Mouse (Mus musculus): ENCODE results near the gene Sertad2. TPM values are rescaled to one million over a fixed set of nuclear protein-coding genes. Genes with fewer than 3 reads are reported as not detected.

The Sertad2 gene
- polyA plus RNA-seq, 1 experiment from 2014 or later, result 32.1 TPM

- Histone ChIP-seq H3K27me3 (replicated peaks; ENCODE audit: control insufficient read depth, insufficient read depth, low read length) (no peaks in the 10 kb centered on the region), H3K36me3 (ENCODE audit: control insufficient read depth, insufficient read depth, low read length) (no peaks in the 10 kb centered on the region), H3K9me3 (ENCODE audit: control insufficient read depth, low read length) (no peaks in the 10 kb centered on the region), H3K27ac (replicated peaks; ENCODE audit: low read depth, low read length) (peak overlapping the region; percentile 68), H3K4me3 (ENCODE audit: low read depth, low read length) (peak overlapping the region; percentile 15; the same call in 1 of the 2 replicates), H3K4me1 (ENCODE audit: control insufficient read depth, insufficient read depth, low read length) (peaks cover 32% of the 10 kb centered on the region), H3K9ac (ENCODE audit: low read depth, low read length) (peak overlapping the region; percentile 46), H3K4me2 (ENCODE audit: low read depth, low read length) (peak overlapping the region; percentile 51)
- DNase-seq (ENCODE audit: low spot score) (peak; percentile 91), ATAC-seq (ENCODE audit: low read depth) (peak; percentile 90)
- 6% methylated on average over 9 of the region's 11 CpGs for whole genome bisulfite sequencing
Measured at GRCm38 (mm10) chr11:20639918-20640447, 96.9 kb downstream of the Sertad2 start.

GRCm38 (mm10) chr11:20642321-20642720, 99.3 kb downstream of the Sertad2 start:
- no peak for DNase-seq (ENCODE audit: low spot score)
- H3K4me1 ChIP-seq (ENCODE audit: control insufficient read depth, insufficient read depth, low read length), result peaks cover 48% of the 10 kb centered on the region
- no peaks in the 10 kb centered on the region for H3K36me3 ChIP-seq (ENCODE audit: control insufficient read depth, insufficient read depth, low read length)
- 76% methylated on average over 5 of the region's 5 CpGs for WGBS
- H3K27ac ChIP-seq (replicated peaks; ENCODE audit: low read depth, low read length), result no peak overlapping the region
- ATAC-seq (ENCODE audit: low read depth), result no peak
- no peak overlapping the region for H3K9ac ChIP-seq (ENCODE audit: low read depth, low read length)
- no peaks in the 10 kb centered on the region for H3K9me3 ChIP-seq (ENCODE audit: control insufficient read depth, low read length)
- H3K27me3 ChIP-seq (replicated peaks; ENCODE audit: control insufficient read depth, insufficient read depth, low read length), result no peaks in the 10 kb centered on the region
- no peak overlapping the region for H3K4me2 ChIP-seq (ENCODE audit: low read depth, low read length)
- H3K4me3 ChIP-seq (ENCODE audit: low read depth, low read length), result no peak overlapping the region

- no peak overlapping the region for H3K4me2 ChIP-seq (ENCODE audit: low read depth, low read length)
- H3K9me3 ChIP-seq (ENCODE audit: control insufficient read depth, low read length), result no peaks in the 10 kb centered on the region
- no peak overlapping the region for H3K27ac ChIP-seq (replicated peaks; ENCODE audit: low read depth, low read length)
- peaks cover 57% of the 10 kb centered on the region for H3K4me1 ChIP-seq (ENCODE audit: control insufficient read depth, insufficient read depth, low read length)
- no peaks in the 10 kb centered on the region for H3K27me3 ChIP-seq (replicated peaks; ENCODE audit: control insufficient read depth, insufficient read depth, low read length)
- H3K9ac ChIP-seq (ENCODE audit: low read depth, low read length), result no peak overlapping the region
- DNase-seq (ENCODE audit: low spot score) (no peak), ATAC-seq (ENCODE audit: low read depth) (no peak)
- WGBS, result 64% methylated on average over 5 of the region's 5 CpGs
- no peak overlapping the region for H3K4me3 ChIP-seq (ENCODE audit: low read depth, low read length)
- H3K36me3 ChIP-seq (ENCODE audit: control insufficient read depth, insufficient read depth, low read length), result peaks cover 3% of the 10 kb centered on the region; the same call in 1 of the 2 replicates
Measured at GRCm38 (mm10) chr11:20643161-20643560, 100.1 kb downstream of the Sertad2 start.

- no peak overlapping the region for H3K4me2 ChIP-seq (ENCODE audit: low read depth, low read length)
- peaks cover 10% of the 10 kb centered on the region; the same call in 1 of the 2 replicates for H3K36me3 ChIP-seq (ENCODE audit: control insufficient read depth, insufficient read depth, low read length)
- no peak overlapping the region for H3K9ac ChIP-seq (ENCODE audit: low read depth, low read length)
- no peak overlapping the region for H3K27ac ChIP-seq (replicated peaks; ENCODE audit: low read depth, low read length)
- ATAC-seq (ENCODE audit: low read depth) (no peak), DNase-seq (ENCODE audit: low spot score) (no peak)
- no peaks in the 10 kb centered on the region for H3K27me3 ChIP-seq (replicated peaks; ENCODE audit: control insufficient read depth, insufficient read depth, low read length)
- 55% methylated on average over 1 of the region's 1 CpGs for WGBS
- peaks cover 57% of the 10 kb centered on the region for H3K4me1 ChIP-seq (ENCODE audit: control insufficient read depth, insufficient read depth, low read length)
- H3K9me3 ChIP-seq (ENCODE audit: control insufficient read depth, low read length), result no peaks in the 10 kb centered on the region
- no peak overlapping the region for H3K4me3 ChIP-seq (ENCODE audit: low read depth, low read length)
Measured at GRCm38 (mm10) chr11:20644166-20644565, 101.1 kb downstream of the Sertad2 start.

- H3K9ac ChIP-seq (ENCODE audit: low read depth, low read length), result no peak overlapping the region
- no peak; the same call in 1 of the 2 replicates for ATAC-seq (ENCODE audit: low read depth)
- peaks cover 54% of the 10 kb centered on the region for H3K4me1 ChIP-seq (ENCODE audit: control insufficient read depth, insufficient read depth, low read length)
- no peak overlapping the region for H3K4me2 ChIP-seq (ENCODE audit: low read depth, low read length)
- no peak for DNase-seq (ENCODE audit: low spot score)
- no peaks in the 10 kb centered on the region for H3K9me3 ChIP-seq (ENCODE audit: control insufficient read depth, low read length)
- H3K27ac ChIP-seq (replicated peaks; ENCODE audit: low read depth, low read length), result no peak overlapping the region
- 51% methylated on average over 6 of the region's 6 CpGs for WGBS
- no peak overlapping the region for H3K4me3 ChIP-seq (ENCODE audit: low read depth, low read length)
- peaks cover 10% of the 10 kb centered on the region; the same call in 1 of the 2 replicates for H3K36me3 ChIP-seq (ENCODE audit: control insufficient read depth, insufficient read depth, low read length)
- no peaks in the 10 kb centered on the region for H3K27me3 ChIP-seq (replicated peaks; ENCODE audit: control insufficient read depth, insufficient read depth, low read length)
Measured at GRCm38 (mm10) chr11:20644872-20645271, 101.8 kb downstream of the Sertad2 start.

- Histone ChIP-seq H3K36me3 (ENCODE audit: control insufficient read depth, insufficient read depth, low read length) (peaks cover 10% of the 10 kb centered on the region; the same call in 1 of the 2 replicates), H3K9me3 (ENCODE audit: control insufficient read depth, low read length) (no peaks in the 10 kb centered on the region), H3K4me3 (ENCODE audit: low read depth, low read length) (no peak overlapping the region), H3K4me2 (ENCODE audit: low read depth, low read length) (no peak overlapping the region), H3K9ac (ENCODE audit: low read depth, low read length) (no peak overlapping the region), H3K4me1 (ENCODE audit: control insufficient read depth, insufficient read depth, low read length) (peaks cover 47% of the 10 kb centered on the region), H3K27me3 (replicated peaks; ENCODE audit: control insufficient read depth, insufficient read depth, low read length) (no peaks in the 10 kb centered on the region), H3K27ac (replicated peaks; ENCODE audit: low read depth, low read length) (no peak overlapping the region)
- DNase-seq (ENCODE audit: low spot score) (no peak), ATAC-seq (ENCODE audit: low read depth) (no peak)
- WGBS, result 58% methylated on average over 3 of the region's 3 CpGs
Measured at GRCm38 (mm10) chr11:20645521-20645920, 102.5 kb downstream of the Sertad2 start.

GRCm38 (mm10) chr11:20646142-20646541, 103.1 kb downstream of the Sertad2 start:
- Histone ChIP-seq H3K9me3 (ENCODE audit: control insufficient read depth, low read length) (no peaks in the 10 kb centered on the region), H3K4me1 (ENCODE audit: control insufficient read depth, insufficient read depth, low read length) (peaks cover 48% of the 10 kb centered on the region), H3K36me3 (ENCODE audit: control insufficient read depth, insufficient read depth, low read length) (peaks cover 10% of the 10 kb centered on the region; the same call in 1 of the 2 replicates), H3K27ac (replicated peaks; ENCODE audit: low read depth, low read length) (peak overlapping the region; percentile 58; the same call in 1 of the 2 replicates), H3K27me3 (replicated peaks; ENCODE audit: control insufficient read depth, insufficient read depth, low read length) (no peaks in the 10 kb centered on the region), H3K4me2 (ENCODE audit: low read depth, low read length) (no peak overlapping the region), H3K9ac (ENCODE audit: low read depth, low read length) (no peak overlapping the region), H3K4me3 (ENCODE audit: low read depth, low read length) (no peak overlapping the region)
- ATAC-seq (ENCODE audit: low read depth) (no peak), DNase-seq (ENCODE audit: low spot score) (no peak)
- 42% methylated on average over 6 of the region's 6 CpGs for WGBS

- peaks cover 57% of the 10 kb centered on the region for H3K4me1 ChIP-seq (ENCODE audit: control insufficient read depth, insufficient read depth, low read length)
- H3K9me3 ChIP-seq (ENCODE audit: control insufficient read depth, low read length), result no peaks in the 10 kb centered on the region
- ATAC-seq (ENCODE audit: low read depth) (no peak), DNase-seq (ENCODE audit: low spot score) (no peak)
- H3K4me2 ChIP-seq (ENCODE audit: low read depth, low read length), result no peak overlapping the region
- H3K9ac ChIP-seq (ENCODE audit: low read depth, low read length), result no peak overlapping the region
- H3K27ac ChIP-seq (replicated peaks; ENCODE audit: low read depth, low read length), result peak overlapping the region; percentile 58
- WGBS, result 31% methylated on average over 10 of the region's 10 CpGs
- no peak overlapping the region for H3K4me3 ChIP-seq (ENCODE audit: low read depth, low read length)
- H3K36me3 ChIP-seq (ENCODE audit: control insufficient read depth, insufficient read depth, low read length), result peaks cover 10% of the 10 kb centered on the region; the same call in 1 of the 2 replicates
- H3K27me3 ChIP-seq (replicated peaks; ENCODE audit: control insufficient read depth, insufficient read depth, low read length), result no peaks in the 10 kb centered on the region
Measured at GRCm38 (mm10) chr11:20646986-20647726, 104.1 kb downstream of the Sertad2 start.

Data from embryonic facial prominence, embryonic 14.5 days (tissue).